Comparison of ENCODE assay signal across 31 mouse cellular contexts in genomic region chr10:16158445-16158844, GRCm38 (mm10).
"Had no signal": no experiment of that assay in that cellular context is flagged by ENCODE, and none has a peak within 500 bp of the region (broad histone marks: within the 10 kb centered on the region; RNA-seq: fewer than 3 reads in every experiment).

No protein-coding gene starts in this region.

- DNase-seq: left cerebral cortex, postnatal 4 days; liver; liver, embryonic 13.5 days; liver, postnatal 0 days; lung, adult 18-20 months; lung, adult 2 months; lung, embryonic 14.5 days; lung, postnatal 10 days; lung, postnatal 14 days; lung, postnatal 36 days; lung, postnatal 4 days; midbrain, embryonic 14.5 days had no signal

- H3K27ac ChIP-seq: limb, embryonic 10.5 days; limb, embryonic 12.5 days; limb, embryonic 13.5 days; limb, embryonic 15.5 days; liver, embryonic 12.5 days; liver, embryonic 13.5 days; liver, embryonic 14.5 days; liver, embryonic 15.5 days; lung, embryonic 15.5 days; macrophage; midbrain, embryonic 10.5 days; midbrain, embryonic 12.5 days; midbrain, embryonic 13.5 days; midbrain, embryonic 15.5 days; neural tube, embryonic 12.5 days had no signal

- H3K9ac ChIP-seq: limb, embryonic 12.5 days; limb, embryonic 13.5 days; limb, embryonic 15.5 days; liver, embryonic 12.5 days; liver, embryonic 13.5 days; liver, embryonic 14.5 days; liver, embryonic 15.5 days; liver, postnatal 0 days; lung, embryonic 14.5 days; lung, embryonic 15.5 days; midbrain, embryonic 12.5 days; midbrain, embryonic 13.5 days; midbrain, embryonic 15.5 days; neural tube, embryonic 12.5 days; neural tube, embryonic 13.5 days had no signal

- H3K4me3 ChIP-seq: limb, embryonic 10.5 days; limb, embryonic 12.5 days; limb, embryonic 13.5 days; limb, embryonic 15.5 days; liver, embryonic 12.5 days; liver, embryonic 13.5 days; liver, embryonic 15.5 days; lung, embryonic 15.5 days; megakaryocyte, embryonic 14.5 days; midbrain, embryonic 10.5 days; midbrain, embryonic 12.5 days; midbrain, embryonic 13.5 days; midbrain, embryonic 15.5 days; myocyte; neural tube, embryonic 12.5 days; neural tube, embryonic 13.5 days had no signal

- H3K4me1 ChIP-seq: limb, embryonic 12.5 days; limb, embryonic 13.5 days; limb, embryonic 15.5 days; liver, embryonic 12.5 days; liver, embryonic 13.5 days; liver, embryonic 15.5 days; lung, embryonic 15.5 days; midbrain, embryonic 10.5 days; midbrain, embryonic 12.5 days; midbrain, embryonic 13.5 days; midbrain, embryonic 15.5 days; neural tube, embryonic 12.5 days had no signal

- H3K27me3 ChIP-seq: limb, embryonic 12.5 days; limb, embryonic 13.5 days; limb, embryonic 15.5 days; liver, embryonic 12.5 days; liver, embryonic 13.5 days; liver, embryonic 15.5 days; lung, embryonic 15.5 days; megakaryocyte, embryonic 14.5 days; midbrain, embryonic 12.5 days; midbrain, embryonic 13.5 days; midbrain, embryonic 15.5 days; neural tube, embryonic 12.5 days; neural tube, embryonic 13.5 days had no signal

- H3K36me3 ChIP-seq: limb, embryonic 10.5 days; limb, embryonic 12.5 days; limb, embryonic 13.5 days; limb, embryonic 15.5 days; liver, embryonic 12.5 days; liver, embryonic 13.5 days; liver, embryonic 15.5 days; lung, embryonic 15.5 days; midbrain, embryonic 10.5 days; midbrain, embryonic 12.5 days; midbrain, embryonic 13.5 days; midbrain, embryonic 15.5 days; neural tube, embryonic 12.5 days; neural tube, embryonic 13.5 days had no signal

- ATAC-seq: liver, embryonic 12.5 days; liver, postnatal 0 days; lung, postnatal 0 days; midbrain, embryonic 13.5 days; midbrain, embryonic 15.5 days; midbrain, embryonic 16.5 days had no signal
